Mouse (Mus musculus): ENCODE measurements around the gene Hoxd9.

Gene Hoxd9

GRCm38 (mm10) chr2:74734451-74734850, 36.9 kb downstream of the Hoxd9 start:
- no peaks in the 10 kb centered on the region for H3K36me3 ChIP-seq (ENCODE audit: control insufficient read depth, insufficient read depth, low read length, poor library complexity, severe bottlenecking)
- no peak for DNase-seq (ENCODE audit: low read depth, low spot score)
- peaks cover 2% of the 10 kb centered on the region; the same call in 1 of the 2 replicates for H3K27me3 ChIP-seq (ENCODE audit: control insufficient read depth, insufficient read depth, low read length, poor library complexity, severe bottlenecking)

- Histone ChIP-seq H3K27me3 (ENCODE audit: control insufficient read depth, insufficient read depth, low read length, poor library complexity, severe bottlenecking) (peaks cover 2% of the 10 kb centered on the region; the same call in 1 of the 2 replicates), H3K36me3 (ENCODE audit: control insufficient read depth, insufficient read depth, low read length, poor library complexity, severe bottlenecking) (no peaks in the 10 kb centered on the region)
- DNase-seq (ENCODE audit: low read depth, low spot score) = no peak
Observed at GRCm38 (mm10) chr2:74734996-74735811, 37.7 kb downstream of the Hoxd9 start.

- H3K27me3 ChIP-seq (ENCODE audit: control insufficient read depth, insufficient read depth, low read length, poor library complexity, severe bottlenecking) = peaks cover 2% of the 10 kb centered on the region
- DNase-seq (ENCODE audit: low read depth, low spot score) = no peak
- H3K36me3 ChIP-seq (ENCODE audit: control insufficient read depth, insufficient read depth, low read length, poor library complexity, severe bottlenecking) = no peaks in the 10 kb centered on the region
Observed at GRCm38 (mm10) chr2:74735851-74736687, 38.5 kb downstream of the Hoxd9 start.

- Histone ChIP-seq H3K36me3 (ENCODE audit: control insufficient read depth, insufficient read depth, low read length, poor library complexity, severe bottlenecking) (no peaks in the 10 kb centered on the region), H3K27me3 (ENCODE audit: control insufficient read depth, insufficient read depth, low read length, poor library complexity, severe bottlenecking) (peaks cover 2% of the 10 kb centered on the region)
- no peak for DNase-seq (ENCODE audit: low read depth, low spot score)
Observed at GRCm38 (mm10) chr2:74736688-74737577, 39.4 kb downstream of the Hoxd9 start.

- no peak for DNase-seq (ENCODE audit: low read depth, low spot score)
- H3K36me3 ChIP-seq (ENCODE audit: control insufficient read depth, insufficient read depth, low read length, poor library complexity, severe bottlenecking) = no peaks in the 10 kb centered on the region
Observed at GRCm38 (mm10) chr2:74737578-74738070, 40.1 kb downstream of the Hoxd9 start.

GRCm38 (mm10) chr2:74738623-74739475, 41.3 kb downstream of the Hoxd9 start:
- Histone ChIP-seq H3K36me3 (ENCODE audit: control insufficient read depth, insufficient read depth, low read length, poor library complexity, severe bottlenecking) (no peaks in the 10 kb centered on the region), H3K27me3 (ENCODE audit: control insufficient read depth, insufficient read depth, low read length, poor library complexity, severe bottlenecking) (peaks cover 2% of the 10 kb centered on the region; the same call in 1 of the 2 replicates)
- DNase-seq (ENCODE audit: low read depth, low spot score) = no peak

More at GRCm38 (mm10) chr2:74737578-74738070, 40.1 kb downstream of the Hoxd9 start:
- peaks cover 2% of the 10 kb centered on the region for H3K27me3 ChIP-seq (ENCODE audit: control insufficient read depth, insufficient read depth, low read length, poor library complexity, severe bottlenecking)

GRCm38 (mm10) chr2:74739476-74739800, 41.9 kb downstream of the Hoxd9 start:
- Histone ChIP-seq H3K27me3 (ENCODE audit: control insufficient read depth, insufficient read depth, low read length, poor library complexity, severe bottlenecking) (peaks cover 2% of the 10 kb centered on the region; the same call in 1 of the 2 replicates), H3K36me3 (ENCODE audit: control insufficient read depth, insufficient read depth, low read length, poor library complexity, severe bottlenecking) (no peaks in the 10 kb centered on the region)
- no peak for DNase-seq (ENCODE audit: low read depth, low spot score)

GRCm38 (mm10) chr2:74739869-74740268, 42.3 kb downstream of the Hoxd9 start:
- peaks cover 2% of the 10 kb centered on the region; the same call in 1 of the 2 replicates for H3K27me3 ChIP-seq (ENCODE audit: control insufficient read depth, insufficient read depth, low read length, poor library complexity, severe bottlenecking)
- no peaks in the 10 kb centered on the region for H3K36me3 ChIP-seq (ENCODE audit: control insufficient read depth, insufficient read depth, low read length, poor library complexity, severe bottlenecking)
- DNase-seq (ENCODE audit: low read depth, low spot score) = no peak

GRCm38 (mm10) chr2:74740311-74741091, 43.0 kb downstream of the Hoxd9 start:
- no peak for DNase-seq (ENCODE audit: low read depth, low spot score)
- Histone ChIP-seq H3K36me3 (ENCODE audit: control insufficient read depth, insufficient read depth, low read length, poor library complexity, severe bottlenecking) (no peaks in the 10 kb centered on the region), H3K27me3 (ENCODE audit: control insufficient read depth, insufficient read depth, low read length, poor library complexity, severe bottlenecking) (peaks cover 2% of the 10 kb centered on the region; the same call in 1 of the 2 replicates)

GRCm38 (mm10) chr2:74741252-74741978, 43.9 kb downstream of the Hoxd9 start:
- no peak for DNase-seq (ENCODE audit: low read depth, low spot score)
- no peaks in the 10 kb centered on the region for H3K36me3 ChIP-seq (ENCODE audit: control insufficient read depth, insufficient read depth, low read length, poor library complexity, severe bottlenecking)
- H3K27me3 ChIP-seq (ENCODE audit: control insufficient read depth, insufficient read depth, low read length, poor library complexity, severe bottlenecking) = peaks cover 2% of the 10 kb centered on the region; the same call in 1 of the 2 replicates

GRCm38 (mm10) chr2:74741979-74742277, 44.4 kb downstream of the Hoxd9 start:
- H3K27me3 ChIP-seq (ENCODE audit: control insufficient read depth, insufficient read depth, low read length, poor library complexity, severe bottlenecking) = peaks cover 2% of the 10 kb centered on the region; the same call in 1 of the 2 replicates
- H3K36me3 ChIP-seq (ENCODE audit: control insufficient read depth, insufficient read depth, low read length, poor library complexity, severe bottlenecking) = no peaks in the 10 kb centered on the region
- no peak for DNase-seq (ENCODE audit: low read depth, low spot score)

- H3K36me3 ChIP-seq (ENCODE audit: control insufficient read depth, insufficient read depth, low read length, poor library complexity, severe bottlenecking) = no peaks in the 10 kb centered on the region
- no peak for DNase-seq (ENCODE audit: low read depth, low spot score)
- H3K27me3 ChIP-seq (ENCODE audit: control insufficient read depth, insufficient read depth, low read length, poor library complexity, severe bottlenecking) = no peaks in the 10 kb centered on the region
Observed at GRCm38 (mm10) chr2:74745540-74746297, 48.2 kb downstream of the Hoxd9 start.
